Mouse (Mus musculus) cortical plate, adult 2 months (tissue): ENCODE measurements at regions not wholly inside any gene's neighbourhood (a gene's known extent, or its start where the extent isn't known, plus 50 kb on each side); places are given as distances from the start of the nearest gene placed in this dataset.

Experiments used
- H3K27ac ChIP-seq: fragments of 200-500 bp; 2 replicates; pipeline ENCODE4 v1.5.1; 2012; ENCODE audit warnings: low read length, control low read depth, inconsistent platforms; ENCODE audit not compliant: insufficient read depth
- H3K4me1 ChIP-seq: fragments of 200-500 bp; 2 replicates; pipeline ENCODE4 v1.6.1; 2011; ENCODE audit warnings: low read length; ENCODE audit not compliant: control insufficient read depth, insufficient read depth
- H3K4me3 ChIP-seq: fragments of 200-500 bp; 2 replicates; pipeline ENCODE4 v1.5.1; 2011; ENCODE audit warnings: mild to moderate bottlenecking, low read length, control low read depth; ENCODE audit not compliant: insufficient read depth
- CTCF ChIP-seq: fragments of 200-500 bp; IDR thresholded peaks from 2 replicates; pipeline ENCODE4 v1.5.1; 2011; ENCODE audit warnings: mild to moderate bottlenecking, control low read depth, low read length; ENCODE audit not compliant: insufficient read depth; ENCODE audit errors: extremely low read depth
- POLR2A ChIP-seq: fragments of 200-500 bp; IDR thresholded peaks from 2 replicates; pipeline ENCODE4 v1.6.1; 2011; ENCODE audit warnings: mild to moderate bottlenecking, low read length, control low read depth; ENCODE audit not compliant: insufficient read depth; ENCODE audit errors: extremely low read depth

DNA sequence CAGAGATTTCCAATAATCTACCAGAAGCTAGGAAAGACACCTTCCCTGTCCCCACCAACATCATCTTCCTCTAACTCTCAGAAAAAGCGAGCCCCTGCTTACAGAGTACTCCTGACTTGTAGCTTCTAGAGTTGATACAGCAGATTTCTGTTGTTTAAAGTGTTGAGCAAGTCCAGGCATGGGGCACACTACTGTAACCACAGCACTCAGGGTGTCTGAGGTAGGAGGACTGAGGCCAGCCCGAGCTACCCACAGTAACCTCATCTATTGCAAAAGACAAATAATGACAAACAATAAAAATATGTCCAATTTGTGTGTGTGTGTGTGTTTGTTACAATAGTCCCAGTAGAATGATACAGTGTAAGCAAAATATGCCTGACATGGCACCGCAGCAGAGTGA lies 144.3 kb upstream of the Eif4g2 start:
- Histone ChIP-seq H3K27ac (no peak overlapping the region), H3K4me3 (no peak overlapping the region), H3K4me1 (peaks cover 2% of the 10 kb centered on the region; the same call in 1 of the 2 replicates)
- TF ChIP-seq CTCF (no peak), POLR2A (no peak)

GRCm38 (mm10) chr7:111226026-111226656 lies 143.3 kb upstream of the Eif4g2 start:
- no peak overlapping the region for H3K4me3 ChIP-seq
- TF ChIP-seq POLR2A (no peak), CTCF (no peak)
- peaks cover 2% of the 10 kb centered on the region; the same call in 1 of the 2 replicates for H3K4me1 ChIP-seq
- H3K27ac ChIP-seq, result no peak overlapping the region

DNA sequence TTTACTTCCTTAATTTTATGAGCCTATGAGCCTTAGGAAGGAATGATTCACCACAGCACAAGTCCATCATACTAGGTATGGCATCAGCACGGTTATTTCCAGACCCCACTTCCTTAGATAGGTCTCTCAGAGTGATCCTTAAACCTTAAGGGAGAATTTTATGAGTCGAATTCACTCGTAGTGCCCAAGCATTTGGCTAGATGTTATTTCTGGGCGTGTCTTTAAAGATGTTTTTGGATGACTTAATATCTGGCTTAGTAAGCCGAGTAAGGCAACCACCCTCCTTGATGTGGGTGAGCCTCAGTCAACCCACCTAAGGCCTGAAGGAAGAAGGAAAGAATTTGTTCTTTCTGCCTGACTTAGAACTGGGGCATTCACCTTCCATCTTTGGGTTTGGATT lies 132.8 kb upstream of the Eif4g2 start:
- TF ChIP-seq CTCF (no peak), POLR2A (no peak)
- H3K4me1 ChIP-seq, result no peaks in the 10 kb centered on the region
- H3K27ac ChIP-seq, result no peak overlapping the region
- no peak overlapping the region for H3K4me3 ChIP-seq

- Histone ChIP-seq H3K4me3 (no peak overlapping the region), H3K27ac (no peak overlapping the region), H3K4me1 (no peaks in the 10 kb centered on the region)
- no peak for TF ChIP-seq POLR2A
- no peak for TF ChIP-seq CTCF
These were observed 131.5 kb upstream of the Eif4g2 start for GRCm38 (mm10) chr7:111214226-111214906.

DNA sequence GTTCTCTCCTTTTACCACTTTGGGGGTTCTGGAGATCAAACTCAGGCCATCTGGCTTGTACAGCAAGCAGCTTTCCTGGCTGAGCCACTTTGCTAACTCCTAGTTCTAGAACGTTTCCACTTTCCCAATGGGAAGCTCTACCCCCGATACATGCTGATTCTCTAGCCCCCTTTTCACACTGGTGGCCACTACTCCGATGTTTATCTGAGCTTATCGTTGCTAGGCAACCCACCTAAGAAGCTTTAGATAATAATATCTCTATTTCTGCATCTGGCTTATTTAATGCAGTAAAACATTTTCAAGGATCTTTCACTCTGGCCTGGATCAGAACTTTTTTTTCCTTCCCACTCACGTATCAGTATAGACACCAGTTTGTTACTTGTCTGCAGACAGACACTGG lies 129.4 kb upstream of the Eif4g2 start:
- H3K27ac ChIP-seq, result no peak overlapping the region
- no peak for TF ChIP-seq POLR2A
- no peak for TF ChIP-seq CTCF
- H3K4me1 ChIP-seq, result no peaks in the 10 kb centered on the region
- H3K4me3 ChIP-seq, result no peak overlapping the region

DNA sequence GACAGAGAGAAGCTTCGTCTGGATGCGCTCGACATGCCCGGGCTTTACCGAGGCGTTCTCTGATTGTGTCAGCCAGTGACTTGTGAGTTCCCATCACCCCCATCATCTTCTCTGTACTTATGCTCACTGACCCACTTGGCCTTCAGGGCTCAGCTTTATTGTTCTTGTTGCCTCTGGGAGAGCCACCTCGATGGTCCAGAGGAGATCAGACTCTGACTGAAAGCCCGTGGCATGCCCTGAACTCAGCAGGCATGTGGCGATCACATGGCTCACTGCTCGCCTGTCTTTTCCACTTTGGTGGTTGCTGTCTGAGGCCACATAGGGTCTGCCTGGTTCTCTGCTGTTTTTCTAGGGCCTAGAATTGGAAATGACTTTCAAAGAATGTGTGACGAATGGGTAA lies 128.8 kb upstream of the Eif4g2 start:
- Histone ChIP-seq H3K4me3 (no peak overlapping the region), H3K27ac (no peak overlapping the region), H3K4me1 (no peaks in the 10 kb centered on the region)
- no peak for TF ChIP-seq CTCF
- no peak for TF ChIP-seq POLR2A

DNA sequence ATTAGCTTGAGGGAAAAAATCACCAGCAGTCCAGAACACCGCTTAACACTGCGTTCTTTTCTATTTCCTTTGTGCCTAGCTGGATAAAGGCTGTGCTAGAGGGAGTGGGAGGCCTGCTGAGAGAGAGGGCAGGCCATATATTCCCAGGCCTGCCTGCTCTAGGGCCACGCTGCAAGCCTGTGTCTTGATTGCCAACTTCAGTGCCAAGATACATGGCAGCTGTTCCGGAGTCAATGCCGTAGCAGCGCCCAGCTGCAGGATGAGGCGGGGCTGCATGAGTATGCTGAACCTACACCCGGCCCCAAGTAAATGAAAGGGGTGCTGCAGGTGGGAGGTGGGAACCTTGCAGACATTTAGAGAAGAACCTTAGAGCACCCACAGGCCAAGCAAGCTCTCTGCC lies 127.5 kb upstream of the Eif4g2 start:
- Histone ChIP-seq H3K27ac (no peak overlapping the region), H3K4me1 (no peaks in the 10 kb centered on the region), H3K4me3 (no peak overlapping the region)
- TF ChIP-seq CTCF, result no peak
- TF ChIP-seq POLR2A, result no peak

GRCm38 (mm10) chr7:111205876-111206275 lies 123.0 kb upstream of the Eif4g2 start:
- no peaks in the 10 kb centered on the region for H3K4me1 ChIP-seq
- H3K4me3 ChIP-seq, result no peak overlapping the region
- TF ChIP-seq POLR2A (no peak), CTCF (no peak)
- H3K27ac ChIP-seq, result no peak overlapping the region

GRCm38 (mm10) chr7:111198608-111199355 lies 116.0 kb upstream of the Eif4g2 start:
- H3K27ac ChIP-seq, result no peak overlapping the region
- no peak overlapping the region for H3K4me3 ChIP-seq
- TF ChIP-seq CTCF (no peak), POLR2A (no peak)
- H3K4me1 ChIP-seq, result no peaks in the 10 kb centered on the region
